Mouse (Mus musculus) heart, postnatal 4 days (tissue): Measurements from ENCODE around the gene Plbd1. TPM values are rescaled to one million over a fixed set of nuclear protein-coding genes. Genes with fewer than 3 reads are reported as not detected.

Source experiments
- total RNA-seq, 2 experiments: library from RNA; stranded (reverse); gene quantifications; 2 replicates each; pipeline ENCODE4 v1.2.3; 2021

Gene Plbd1
- total RNA-seq, 2 experiments from 2014 or later, result 20.7 to 23.6 TPM

Other genes starting within 250 kb of the Plbd1 start
- not detected for gene E330021D16Rik, start 246.4 kb downstream of the Plbd1 start, total RNA-seq
- 100 to 1,000 TPM; 107 to 108 TPM for gene Atf7ip, start 155.8 kb downstream of the Plbd1 start, total RNA-seq
- gene Gucy2c, start 119.8 kb upstream of the Plbd1 start, total RNA-seq, result not detected
- gene Hist4h4, start 142.5 kb upstream of the Plbd1 start, total RNA-seq, result 10 to 100 TPM; 32.8 to 34.4 TPM
- gene H2afj, start 146.3 kb upstream of the Plbd1 start, total RNA-seq, result 10 to 100 TPM; 28.1 to 33.6 TPM
- gene BC049715, start 165.7 kb upstream of the Plbd1 start, total RNA-seq, result 1 to 10 TPM; 2.1 to 2.5 TPM
- gene Wbp11, start 166.3 kb upstream of the Plbd1 start, total RNA-seq, result 10 to 100 TPM; 89.9 to 90.8 TPM
- under 1 TPM in 1 of 2 experiments, not detected in 1; 0.20 TPM for gene Smco3, start 173.5 kb upstream of the Plbd1 start, total RNA-seq
- gene Art4, start 195.8 kb upstream of the Plbd1 start, total RNA-seq, result 10 to 100 TPM in 1 of 2 experiments, 1 to 10 TPM in 1; 7.0 to 10.5 TPM
- 100 to 1,000 TPM; 188 to 201 TPM for gene Mgp, start 213.9 kb upstream of the Plbd1 start, total RNA-seq